Mouse (Mus musculus): ENCODE measurements at regions not wholly inside any gene's neighbourhood (a gene's known extent, or its start where the extent isn't known, plus 50 kb on each side); places are given as distances from the start of the nearest gene placed in this dataset.

GRCm38 (mm10) chr13:55954346-55954745 is 118.4 kb upstream of the Pitx1 start:
- DNase-seq = no peak

GRCm38 (mm10) chr13:55953426-55953825 is 117.4 kb upstream of the Pitx1 start:
- DNase-seq = no peak

DNA sequence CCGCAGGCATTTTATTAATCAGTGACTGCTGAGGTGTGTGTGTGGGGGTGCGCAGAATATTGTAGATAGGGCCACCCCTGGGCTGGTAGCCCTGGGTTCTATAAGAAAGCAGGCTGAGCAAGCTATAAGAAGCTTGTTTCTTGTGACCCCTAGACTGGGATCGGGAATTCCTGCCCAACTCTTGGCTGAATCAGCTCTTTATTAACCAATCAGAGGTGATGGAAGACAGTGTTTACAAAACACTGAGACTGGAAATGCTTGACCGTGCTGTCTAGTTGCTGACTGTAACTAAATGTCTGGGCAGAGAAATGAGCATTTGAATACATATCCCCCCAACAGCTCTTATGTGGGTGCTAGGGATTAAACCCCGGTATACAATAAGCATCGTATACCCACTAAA is 114.8 kb upstream of the Pitx1 start:
- no peak for DNase-seq

- no peak for DNase-seq
Observed at GRCm38 (mm10) chr13:55948591-55948990, 112.6 kb upstream of the Pitx1 start.

GRCm38 (mm10) chr13:55948144-55948543 is 112.2 kb upstream of the Pitx1 start:
- no peak for DNase-seq

GRCm38 (mm10) chr13:55937417-55937816 is 101.4 kb upstream of the Pitx1 start:
- no peak for DNase-seq

DNA sequence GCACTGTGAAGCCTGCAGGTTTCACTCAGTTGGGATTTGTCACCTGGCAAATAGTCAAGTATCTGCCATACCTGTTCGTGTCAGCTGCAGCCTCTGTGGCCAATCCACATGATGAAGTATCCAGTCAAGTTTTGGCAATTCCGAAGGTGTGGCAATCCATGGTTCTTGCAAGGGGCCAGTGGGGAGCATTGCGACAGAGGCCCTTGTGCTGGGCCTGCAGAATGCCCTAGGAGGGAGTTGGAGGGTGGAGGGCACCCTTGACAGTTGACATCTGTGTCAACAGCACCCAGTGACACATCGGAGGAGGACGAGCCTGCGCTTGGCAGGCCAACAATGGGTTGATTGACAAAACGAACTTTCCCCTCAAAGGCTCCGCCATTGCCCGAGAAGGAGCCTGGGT is 101.0 kb upstream of the Pitx1 start:
- DNase-seq = no peak

- no peak for DNase-seq
Observed at GRCm38 (mm10) chr13:55930637-55931036, 94.6 kb upstream of the Pitx1 start.

- no peak for DNase-seq
Observed at GRCm38 (mm10) chr13:55929814-55930213, 93.8 kb upstream of the Pitx1 start.

DNA sequence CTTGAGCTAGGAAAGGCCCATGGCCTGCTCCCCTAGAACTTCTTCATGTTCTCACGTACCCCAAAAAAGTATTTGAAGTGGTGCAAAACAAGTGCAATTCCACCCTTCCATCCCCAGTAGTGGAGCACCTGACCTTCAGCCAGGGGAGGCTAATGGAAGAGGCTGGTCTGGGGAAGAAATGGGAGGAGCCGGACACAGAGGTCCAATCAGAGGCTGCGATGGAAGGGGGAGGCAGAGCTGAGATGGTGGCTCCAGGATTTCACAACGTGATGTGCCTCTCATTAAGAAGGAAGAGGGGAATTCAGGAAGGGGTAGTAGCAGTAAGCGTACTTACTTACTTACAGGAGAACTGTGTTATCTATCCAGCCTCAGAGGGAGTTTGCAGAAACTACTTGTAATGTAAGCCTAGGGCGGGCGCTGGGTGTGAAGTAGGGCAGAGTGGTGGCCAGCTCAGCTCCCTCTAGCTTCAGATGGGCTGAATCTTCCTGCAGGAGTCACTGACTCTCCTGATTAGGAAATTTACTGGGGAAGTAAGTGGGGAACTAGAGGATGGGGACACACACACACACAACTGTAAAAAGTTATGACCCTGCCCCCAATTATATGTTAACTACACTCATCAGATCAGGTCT is 87.6 kb upstream of the Pitx1 start:
- no peak for DNase-seq

DNA sequence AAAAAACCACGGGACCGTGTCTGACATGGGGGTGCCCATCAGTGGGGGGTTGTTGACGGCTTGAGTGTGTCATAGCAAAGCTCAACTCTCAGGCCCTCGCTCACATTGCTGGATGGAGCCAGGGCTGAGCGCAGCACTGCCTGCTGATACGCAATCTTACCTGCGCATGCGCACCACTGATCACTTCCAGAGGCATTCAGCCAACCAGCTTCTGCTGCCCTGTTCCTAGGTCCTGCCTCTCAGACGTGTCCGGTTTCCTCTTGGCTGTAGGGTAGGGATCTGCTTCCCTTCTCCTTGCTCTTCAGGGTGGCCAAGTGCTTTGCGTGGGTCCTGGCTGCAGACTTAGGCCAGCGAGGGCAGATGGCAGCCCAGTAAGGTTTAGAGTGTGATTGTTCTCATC is 81.3 kb upstream of the Pitx1 start:
- no peak for DNase-seq

GRCm38 (mm10) chr13:55912271-55912711 is 76.3 kb upstream of the Pitx1 start:
- DNase-seq = no peak

GRCm38 (mm10) chr13:55909941-55910340 is 73.9 kb upstream of the Pitx1 start:
- no peak for DNase-seq

GRCm38 (mm10) chr13:55904884-55905283 is 68.9 kb upstream of the Pitx1 start:
- DNase-seq = no peak

DNA sequence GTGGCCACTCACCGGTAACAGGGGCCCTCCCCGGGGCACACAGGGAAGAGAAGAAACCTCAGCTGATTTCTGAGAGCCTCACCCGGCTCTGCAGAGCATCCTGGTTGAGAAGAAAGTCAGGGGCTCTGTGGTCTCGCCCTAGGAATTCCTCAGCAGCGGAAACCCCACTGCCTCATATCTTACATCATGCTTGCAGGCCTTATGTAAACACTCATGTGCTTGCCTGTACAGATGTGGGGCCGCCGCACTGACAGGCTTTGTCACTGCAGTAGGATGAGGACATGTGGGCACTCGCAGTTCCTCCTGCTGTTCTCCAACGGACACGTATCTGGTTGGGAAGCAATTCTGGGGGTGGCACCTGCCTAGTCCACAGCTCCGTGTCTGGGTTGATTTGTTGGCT is 66.3 kb upstream of the Pitx1 start:
- no peak for DNase-seq

- DNase-seq = no peak
Observed at GRCm38 (mm10) chr13:55900190-55900526, 64.2 kb upstream of the Pitx1 start.

- DNase-seq = no peak
Observed at GRCm38 (mm10) chr13:55899501-55900189, 63.7 kb upstream of the Pitx1 start.

DNA sequence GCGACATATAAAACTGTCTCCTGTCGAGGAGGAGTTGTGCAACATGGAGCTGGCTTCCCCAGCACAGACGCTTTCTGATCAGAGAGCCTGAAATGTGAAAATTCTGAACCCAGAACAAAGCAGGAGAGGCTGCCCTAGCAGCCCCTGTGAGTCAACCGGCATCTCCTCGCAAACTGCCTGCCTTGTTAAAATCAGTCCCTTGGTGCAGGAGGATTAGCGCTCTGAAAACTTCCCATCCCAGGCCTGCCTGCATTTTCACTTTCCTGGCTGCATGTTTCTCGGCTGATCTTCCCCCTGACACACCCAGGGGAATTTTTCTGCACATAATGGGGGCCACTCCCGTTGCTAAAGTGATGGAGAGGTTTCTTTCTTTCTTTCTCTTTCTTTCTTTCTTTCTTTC is 63.0 kb upstream of the Pitx1 start:
- no peak for DNase-seq

GRCm38 (mm10) chr13:55898257-55898950 is 62.4 kb upstream of the Pitx1 start:
- no peak for DNase-seq

DNA sequence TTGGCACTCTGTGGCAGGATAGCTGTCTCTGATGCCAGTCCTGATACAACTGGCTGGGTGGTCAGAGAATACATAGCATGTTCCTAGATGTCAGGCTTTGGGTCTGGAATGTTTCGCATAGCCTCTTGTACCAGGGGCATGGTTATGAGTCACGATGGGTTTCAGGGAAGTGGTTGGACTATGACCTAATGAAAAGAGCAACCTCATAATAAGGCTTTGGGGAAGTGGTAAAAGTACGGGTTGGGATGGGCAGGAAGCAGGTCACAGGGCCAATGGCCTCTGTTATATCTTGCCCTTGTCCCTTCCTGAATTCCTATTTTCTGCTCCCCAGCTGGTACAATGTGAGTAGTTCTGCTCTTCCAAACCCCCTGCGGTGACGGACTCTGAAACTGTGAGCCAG is 59.5 kb upstream of the Pitx1 start:
- DNase-seq = no peak

- DNase-seq = no peak
Observed at GRCm38 (mm10) chr13:55893154-55894018, 57.4 kb upstream of the Pitx1 start.

GRCm38 (mm10) chr13:55892250-55892649 is 56.3 kb upstream of the Pitx1 start:
- no peak for DNase-seq

DNA sequence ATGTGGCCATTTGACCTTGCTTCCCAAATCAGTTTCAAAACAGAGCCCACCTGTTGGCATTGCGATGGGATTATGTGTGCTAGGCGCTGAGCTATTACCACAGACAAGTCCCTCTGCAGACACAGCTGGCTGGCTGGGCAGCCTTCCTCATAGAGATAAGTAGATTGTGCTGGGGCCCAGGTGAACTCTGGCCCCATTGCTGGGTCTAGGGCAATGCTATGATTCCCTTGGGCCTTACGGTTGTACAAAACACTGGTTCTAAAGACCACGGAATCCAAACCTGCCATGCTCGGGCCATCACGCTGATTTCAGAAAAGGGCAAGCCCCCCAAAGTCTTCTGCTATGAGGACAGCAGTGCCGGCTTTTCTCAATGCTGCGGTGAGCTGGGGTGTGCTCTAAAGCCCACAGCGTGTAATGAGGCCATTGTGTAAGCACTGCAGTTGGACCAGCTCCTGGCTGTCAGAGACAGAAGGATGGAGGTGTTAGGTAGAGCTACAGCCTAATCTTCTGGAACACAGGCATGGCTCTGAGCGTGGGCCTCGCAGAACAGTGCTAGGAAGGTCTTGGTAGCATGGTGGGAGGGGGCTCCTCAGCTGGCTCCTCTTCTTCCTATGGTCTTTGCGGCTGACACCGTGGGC is 51.2 kb upstream of the Pitx1 start:
- no peak for DNase-seq
